Mouse (Mus musculus): ENCODE measurements around the gene Efna2.

DNA sequence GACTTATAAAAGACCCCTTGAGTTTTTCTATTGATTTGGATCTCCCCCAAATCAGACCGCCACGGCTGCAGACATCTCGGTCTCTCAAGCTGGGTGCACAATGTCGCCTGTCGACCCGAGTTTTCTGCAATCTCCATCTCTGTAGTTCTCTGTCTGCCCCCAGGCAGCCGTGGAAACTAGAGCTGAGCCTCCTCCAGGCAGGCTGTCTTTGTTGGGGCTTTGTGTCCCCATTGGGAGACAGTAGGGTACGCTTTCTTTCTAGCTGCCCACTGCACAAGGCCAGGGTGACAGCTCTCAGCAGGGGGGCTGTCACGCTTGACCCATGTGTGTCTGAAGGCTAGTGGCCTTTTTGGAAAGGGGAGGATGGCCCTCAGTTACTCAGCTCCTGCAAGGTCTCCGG is 28.4 kb downstream of the Efna2 start:
- TF ChIP-seq TAL1 (IDR thresholded peaks at IDR 0.05; ENCODE audit: low read length) (no peak), GATA1 (IDR thresholded peaks at IDR 0.05; ENCODE audit: low read length) (no peak)
